Mouse (Mus musculus): Measurements from ENCODE around the gene Gm5795. TPM values are rescaled to one million over a fixed set of nuclear protein-coding genes. Genes with fewer than 3 reads are reported as not detected.

The Gm5795 gene
- not detected in 2 replicates for polyA plus RNA-seq (2012; rRNA removed; ENCODE audit: low replicate concordance)

GRCm38 (mm10) chr14:3187955-3188354 lies at the start of gene Gm5795:
Gene Gm5795 (plus strand): TSS chr14:3188255.

DNA sequence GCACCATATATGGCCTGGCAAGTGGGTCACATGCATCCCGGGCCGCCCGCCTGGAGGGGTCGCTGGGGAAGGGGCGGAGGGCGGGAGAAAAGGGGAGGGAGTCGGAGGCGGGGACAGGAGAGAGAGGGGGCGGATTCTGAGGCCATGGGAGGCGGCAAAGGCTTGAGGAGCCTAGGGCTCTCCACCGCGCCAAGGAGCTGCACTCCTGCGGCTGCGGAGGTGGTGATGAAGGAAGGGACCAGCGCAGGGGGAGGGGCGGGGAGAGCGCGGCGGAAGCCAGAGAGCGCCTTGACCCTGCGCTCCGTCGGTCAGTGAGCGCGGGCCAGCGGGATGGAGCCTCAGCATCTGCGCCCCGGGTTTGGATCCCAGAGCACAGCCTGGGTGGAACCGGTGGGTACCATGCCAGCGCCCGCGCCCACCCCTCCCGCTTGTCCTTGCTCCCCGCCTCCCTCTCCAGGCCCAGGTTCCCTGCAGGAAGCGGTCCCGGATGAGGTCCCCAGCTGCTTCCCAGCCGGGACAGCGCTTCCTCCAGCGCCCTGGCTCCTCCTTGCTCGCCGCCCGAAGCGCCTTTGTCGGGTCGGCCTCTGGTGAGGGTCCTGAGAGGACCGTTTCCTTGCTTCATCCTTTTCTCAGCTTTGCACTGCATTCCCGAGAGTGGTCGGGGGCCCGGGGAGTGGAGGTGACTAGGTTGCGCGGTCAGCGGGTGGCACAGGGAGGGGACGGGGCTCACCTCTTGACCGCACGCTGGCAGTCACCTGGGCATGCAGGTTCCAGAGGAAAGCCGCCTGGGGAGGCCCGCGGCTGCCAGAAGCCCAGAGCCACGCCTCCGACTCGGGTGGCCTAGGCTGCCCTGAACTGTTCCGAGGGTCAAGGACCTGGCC lies 20.5 kb downstream of the Gm5795 start, which contains the start of gene D830030K20Rik:
Gene D830030K20Rik, plus strand, starts transcription at position 217 of the 881 bp plus-strand sequence.

Other genes with a start within 250 kb of the Gm5795 start
- gene Gm2888, start 158.3 kb upstream of the Gm5795 start, polyA plus RNA-seq (2012; rRNA removed; ENCODE audit: low replicate concordance): not detected in 2 replicates
- gene Gm2897, start 139.0 kb upstream of the Gm5795 start, polyA plus RNA-seq (2012; rRNA removed; ENCODE audit: low replicate concordance): 0.40 TPM in 1 of 2 replicates, not detected in the other
- not detected in 2 replicates for gene Gm10340, start 54.3 kb upstream of the Gm5795 start, polyA plus RNA-seq (2012; rRNA removed; ENCODE audit: low replicate concordance)
- 0.53 TPM in 1 of 2 replicates, not detected in the other for gene D830030K20Rik, start 20.2 kb downstream of the Gm5795 start, polyA plus RNA-seq (2012; rRNA removed; ENCODE audit: low replicate concordance)
- not detected in 2 replicates for gene Gm2956, start 144.4 kb downstream of the Gm5795 start, polyA plus RNA-seq (2012; rRNA removed; ENCODE audit: low replicate concordance)
- not detected in 2 replicates for gene Gm10413, start 206.8 kb downstream of the Gm5795 start, polyA plus RNA-seq (2012; rRNA removed; ENCODE audit: low replicate concordance)
- gene Gm10409, start 224.4 kb downstream of the Gm5795 start, polyA plus RNA-seq (2012; rRNA removed; ENCODE audit: low replicate concordance): 0.08 TPM in 1 of 2 replicates, not detected in the other
- 0.75 TPM in 1 of 2 replicates, not detected in the other for gene Gm3005, start 239.8 kb downstream of the Gm5795 start, polyA plus RNA-seq (2012; rRNA removed; ENCODE audit: low replicate concordance)